Comparison of ENCODE assay signal across 8 mouse cellular contexts in genomic region chr4:155891011-155891471, GRCm38 (mm10). TPM values are rescaled to one million over a fixed set of nuclear protein-coding genes. Genes with fewer than 3 reads are reported as not detected.
DNase-seq lines count a peak whose midpoint lies in the region; ATAC-seq and TF ChIP-seq lines count a peak whose summit lies in the region.

No protein-coding gene starts in this region.

- under 1% methylated on average over 30 of the region's 34 CpGs for WGBS in heart, embryonic 13.5 days
- WGBS in forebrain, postnatal 0 days: 3% methylated on average over 34 of the region's 34 CpGs
- under 1% methylated on average over 34 of the region's 34 CpGs for WGBS in liver, embryonic 11.5 days
- WGBS in stomach, embryonic 16.5 days: under 1% methylated on average over 34 of the region's 34 CpGs

- peak overlapping the region; percentile 91 for H3K4me2 ChIP-seq in heart, embryonic 13.5 days
- peak overlapping the region; percentile 97 for H3K4me2 ChIP-seq in forebrain, postnatal 0 days (ENCODE audit: low read depth)
- H3K4me2 ChIP-seq in liver, embryonic 11.5 days: peak overlapping the region; percentile 99
- H3K4me2 ChIP-seq in stomach, embryonic 16.5 days (ENCODE audit: low read depth, low read length): peak overlapping the region; percentile 96

- ATAC-seq in heart, embryonic 13.5 days (ENCODE audit: extremely low read depth, insufficient number of reproducible peaks, low FRiP score, low TSS enrichment): no peak
- no peak for ATAC-seq in forebrain, postnatal 0 days
- ATAC-seq in liver, embryonic 11.5 days (replicated peaks; ENCODE audit: low FRiP score): no peak
- ATAC-seq in stomach, embryonic 16.5 days (ENCODE audit: insufficient read depth, low FRiP score): no peak

- H3K4me3 ChIP-seq in heart, embryonic 13.5 days: peak overlapping the region; percentile 92
- H3K4me3 ChIP-seq in ES-E14 (ENCODE audit: insufficient read depth in 1 of 2, low read depth in 1 of 2, low read length in 2 of 2, poor library complexity in 1 of 2, severe bottlenecking in 1 of 2): peak overlapping the region; percentile 89 to 90
- peak overlapping the region; percentile 92 for H3K4me3 ChIP-seq in forebrain, postnatal 0 days (ENCODE audit: low read depth, low read length)
- H3K4me3 ChIP-seq in liver, embryonic 11.5 days (ENCODE audit: low read depth, low read length): peak overlapping the region; percentile 96
- H3K4me3 ChIP-seq in stomach, embryonic 16.5 days (replicated peaks; ENCODE audit: low read length): peak overlapping the region; percentile 91

- no peaks in the 10 kb centered on the region for H3K27me3 ChIP-seq in heart, embryonic 13.5 days (replicated peaks)
- no peaks in the 10 kb centered on the region for H3K27me3 ChIP-seq in forebrain, postnatal 0 days (ENCODE audit: insufficient read depth, low read length)
- no peaks in the 10 kb centered on the region for H3K27me3 ChIP-seq in liver, embryonic 11.5 days (replicated peaks; ENCODE audit: control insufficient read depth, insufficient read depth, low read length)
- H3K27me3 ChIP-seq in stomach, embryonic 16.5 days (ENCODE audit: control insufficient read depth, insufficient read depth, low read length): no peaks in the 10 kb centered on the region

- DNase-seq in heart, postnatal 4 days: no peak
- no peak for DNase-seq in ES-E14 (ENCODE audit: low read depth, low spot score)
- no peak for DNase-seq in forebrain, postnatal 0 days
- DNase-seq in liver, embryonic 11.5 days (ENCODE audit: low spot score): peak; percentile 52
- DNase-seq in thymus, postnatal 25 days: no peak
- DNase-seq in layer of hippocampus, adult 11-12 months (ENCODE audit: low spot score): no peak

- peaks cover 45% of the 10 kb centered on the region for H3K4me1 ChIP-seq in heart, embryonic 13.5 days
- H3K4me1 ChIP-seq in ES-E14 (ENCODE audit: control insufficient read depth in 2 of 2, insufficient read depth in 2 of 2, low read length in 2 of 2, poor library complexity in 1 of 2): peaks cover 12 to 17% of the 10 kb centered on the region in 2 experiments
- H3K4me1 ChIP-seq in forebrain, postnatal 0 days (ENCODE audit: insufficient read depth): peaks cover 32% of the 10 kb centered on the region
- H3K4me1 ChIP-seq in liver, embryonic 11.5 days (replicated peaks; ENCODE audit: control insufficient read depth, insufficient read depth, low read length): peaks cover 34% of the 10 kb centered on the region
- H3K4me1 ChIP-seq in stomach, embryonic 16.5 days (ENCODE audit: control insufficient read depth, insufficient read depth, low read length): peaks cover 34% of the 10 kb centered on the region

- H3K27ac ChIP-seq in heart, embryonic 13.5 days (replicated peaks): no peak overlapping the region
- H3K27ac ChIP-seq in ES-E14 (ENCODE audit: insufficient read depth, low read depth, low read length, poor library complexity, severe bottlenecking): peak overlapping the region; percentile 22; the same call in 1 of the 2 replicates
- H3K27ac ChIP-seq in forebrain, postnatal 0 days (ENCODE audit: low read depth, low read length): peak overlapping the region; percentile 100; the same call in 1 of the 2 replicates
- H3K27ac ChIP-seq in liver, embryonic 11.5 days (ENCODE audit: low read depth, low read length): no peak overlapping the region; the same call in 1 of the 2 replicates
- 0 out of 2 replicates have a peak overlapping the region, but pooled peaks have one; percentile 98 for H3K27ac ChIP-seq in stomach, embryonic 16.5 days (ENCODE audit: low read length)

- no peaks in the 10 kb centered on the region for H3K9me3 ChIP-seq in heart, embryonic 13.5 days
- H3K9me3 ChIP-seq in ES-E14 (ENCODE audit: control insufficient read depth, insufficient read depth, low read depth, low read length): no peaks in the 10 kb centered on the region
- H3K9me3 ChIP-seq in forebrain, postnatal 0 days (ENCODE audit: low read length): no peaks in the 10 kb centered on the region
- no peaks in the 10 kb centered on the region for H3K9me3 ChIP-seq in liver, embryonic 11.5 days (ENCODE audit: control insufficient read depth, low read length)
- no peaks in the 10 kb centered on the region for H3K9me3 ChIP-seq in stomach, embryonic 16.5 days (replicated peaks; ENCODE audit: control insufficient read depth, low read length)

- peaks cover 44% of the 10 kb centered on the region for H3K36me3 ChIP-seq in heart, embryonic 13.5 days
- peaks cover 34% of the 10 kb centered on the region for H3K36me3 ChIP-seq in ES-E14 (ENCODE audit: control insufficient read depth, insufficient read depth, low read length, poor library complexity, severe bottlenecking)
- H3K36me3 ChIP-seq in forebrain, postnatal 0 days (ENCODE audit: insufficient read depth): peaks cover 44% of the 10 kb centered on the region
- H3K36me3 ChIP-seq in liver, embryonic 11.5 days (ENCODE audit: control insufficient read depth, insufficient read depth, low read length): peaks cover 23% of the 10 kb centered on the region
- H3K36me3 ChIP-seq in stomach, embryonic 16.5 days (ENCODE audit: control insufficient read depth, insufficient read depth, low read length): 0 out of 2 replicates have a peak, but pooled peaks cover 8% of the 10 kb centered on the region

- no peak for TF ChIP-seq CTCF in forebrain, postnatal 0 days (IDR thresholded peaks at IDR 0.05; ENCODE audit: low read depth)

- peak overlapping the region; percentile 93 for H3K9ac ChIP-seq in heart, embryonic 13.5 days
- H3K9ac ChIP-seq in ES-E14 (ENCODE audit: insufficient read depth, low read depth, low read length, poor library complexity, severe bottlenecking): peak overlapping the region; percentile 80
- peak overlapping the region; percentile 98 for H3K9ac ChIP-seq in forebrain, postnatal 0 days
- peak overlapping the region; percentile 95 for H3K9ac ChIP-seq in liver, embryonic 11.5 days (ENCODE audit: low read depth, low read length)
- H3K9ac ChIP-seq in stomach, embryonic 16.5 days (ENCODE audit: low read length): peak overlapping the region; percentile 85

- in situ Hi-C loops in ES-E14 (cut with MboI; ENCODE audit: low sequenced_read_pairs in 2 of 2, unreplicated experiment in 2 of 2): no loop called here

TF ChIP-seq in ES-E14, 5 proteins besides CTCF, POLR2A, EP300 and RAD21:
- TF ChIP-seq ZC3H11A (IDR thresholded peaks at IDR 0.05; ENCODE audit: borderline replicate concordance, low read depth, low read length): no peak
- TF ChIP-seq ZNF384 (IDR thresholded peaks at IDR 0.05; ENCODE audit: low read depth, low read length): no peak
- no peak for TF ChIP-seq CHD2 (IDR thresholded peaks at IDR 0.05; ENCODE audit: low read depth, low read length)
- no peak for TF ChIP-seq MAFK (IDR thresholded peaks at IDR 0.05; ENCODE audit: insufficient read depth, low read depth, low read length)
- TF ChIP-seq HCFC1 (IDR thresholded peaks at IDR 0.05; ENCODE audit: borderline replicate concordance, insufficient read depth, low read length): no peak
TF ChIP-seq in ES-E14: peak in this region for 0.

RNA-seq across cellular contexts. Expression of gene Pusl1, which starts 0.5 kb away (rescaled TPM):
- 32.5 and 33.1 TPM in 2 replicates for polyA plus RNA-seq in heart, embryonic 13.5 days (2015; fragmentation: Nextera tagmentation; extraction: Ambion mirVana)
- total RNA-seq in heart, postnatal 4 days (2021): 10 to 100 TPM; 18.3 to 23.1 TPM
- 62.2 and 104 TPM in 2 replicates for total RNA-seq in ES-E14 (2012; rRNA removed)
- 65.4 and 69.5 TPM in 2 replicates for total RNA-seq in forebrain, postnatal 0 days (2014; rRNA removed)
- polyA plus RNA-seq in forebrain, postnatal 0 days (2015; fragmentation: Nextera tagmentation; extraction: Ambion mirVana): 56.5 and 59.0 TPM in 2 replicates
- 48.5 and 49.1 TPM in 2 replicates for polyA plus RNA-seq in liver, embryonic 11.5 days (2014; fragmentation: Nextera tagmentation; extraction: Ambion mirVana)
- polyA plus RNA-seq in stomach, embryonic 16.5 days (2015; fragmentation: Nextera tagmentation; extraction: Ambion mirVana): 51.2 and 54.1 TPM in 2 replicates

RNA-seq across cellular contexts. Expression of gene Acap3, which starts 0.6 kb away (rescaled TPM):
- 8.8 and 10.4 TPM in 2 replicates for polyA plus RNA-seq in heart, embryonic 13.5 days (2015; fragmentation: Nextera tagmentation; extraction: Ambion mirVana)
- 10 to 100 TPM; 16.9 to 21.4 TPM for total RNA-seq in heart, postnatal 4 days (2021)
- total RNA-seq in ES-E14 (2012; rRNA removed): 17.1 and 32.0 TPM in 2 replicates
- total RNA-seq in forebrain, postnatal 0 days (2014; rRNA removed): 116 and 147 TPM in 2 replicates
- 84.2 and 95.3 TPM in 2 replicates for polyA plus RNA-seq in forebrain, postnatal 0 days (2015; fragmentation: Nextera tagmentation; extraction: Ambion mirVana)
- 16.1 and 17.9 TPM in 2 replicates for polyA plus RNA-seq in liver, embryonic 11.5 days (2014; fragmentation: Nextera tagmentation; extraction: Ambion mirVana)
- 18.0 and 24.0 TPM in 2 replicates for polyA plus RNA-seq in stomach, embryonic 16.5 days (2015; fragmentation: Nextera tagmentation; extraction: Ambion mirVana)

RNA-seq across cellular contexts. Expression of gene Ints11, which starts 21.7 kb away (rescaled TPM):
- 36.0 and 36.4 TPM in 2 replicates for polyA plus RNA-seq in heart, embryonic 13.5 days (2015; fragmentation: Nextera tagmentation; extraction: Ambion mirVana)
- total RNA-seq in heart, postnatal 4 days (2021): 10 to 100 TPM; 16.0 to 19.2 TPM
- total RNA-seq in ES-E14 (2012; rRNA removed): 106 and 119 TPM in 2 replicates
- 47.7 and 63.8 TPM in 2 replicates for total RNA-seq in forebrain, postnatal 0 days (2014; rRNA removed)
- 58.8 and 59.8 TPM in 2 replicates for polyA plus RNA-seq in forebrain, postnatal 0 days (2015; fragmentation: Nextera tagmentation; extraction: Ambion mirVana)
- 79.3 and 86.8 TPM in 2 replicates for polyA plus RNA-seq in liver, embryonic 11.5 days (2014; fragmentation: Nextera tagmentation; extraction: Ambion mirVana)
- polyA plus RNA-seq in stomach, embryonic 16.5 days (2015; fragmentation: Nextera tagmentation; extraction: Ambion mirVana): 61.2 and 63.9 TPM in 2 replicates

RNA-seq across cellular contexts. Expression of gene Cptp, which starts 21.8 kb away (rescaled TPM):
- polyA plus RNA-seq in heart, embryonic 13.5 days (2015; fragmentation: Nextera tagmentation; extraction: Ambion mirVana): 9.1 and 9.8 TPM in 2 replicates
- 10 to 100 TPM in 1 of 2 experiments, 1 to 10 TPM in 1; 6.6 to 11.2 TPM for total RNA-seq in heart, postnatal 4 days (2021)
- total RNA-seq in ES-E14 (2012; rRNA removed): 9.7 and 10.1 TPM in 2 replicates
- total RNA-seq in forebrain, postnatal 0 days (2014; rRNA removed): 12.7 and 19.8 TPM in 2 replicates
- polyA plus RNA-seq in forebrain, postnatal 0 days (2015; fragmentation: Nextera tagmentation; extraction: Ambion mirVana): 18.7 and 22.8 TPM in 2 replicates
- polyA plus RNA-seq in liver, embryonic 11.5 days (2014; fragmentation: Nextera tagmentation; extraction: Ambion mirVana): 16.4 and 16.9 TPM in 2 replicates
- polyA plus RNA-seq in stomach, embryonic 16.5 days (2015; fragmentation: Nextera tagmentation; extraction: Ambion mirVana): 19.4 and 23.0 TPM in 2 replicates

RNA-seq across cellular contexts. Expression of gene Tas1r3, which starts 27.9 kb away (rescaled TPM):
- polyA plus RNA-seq in heart, embryonic 13.5 days (2015; fragmentation: Nextera tagmentation; extraction: Ambion mirVana): 0.09 and 0.11 TPM in 2 replicates
- total RNA-seq in heart, postnatal 4 days (2021): under 1 TPM; 0.14 to 0.20 TPM
- total RNA-seq in ES-E14 (2012; rRNA removed): 0.40 and 0.58 TPM in 2 replicates
- total RNA-seq in forebrain, postnatal 0 days (2014; rRNA removed): 0.54 and 0.67 TPM in 2 replicates
- 0.14 and 0.22 TPM in 2 replicates for polyA plus RNA-seq in forebrain, postnatal 0 days (2015; fragmentation: Nextera tagmentation; extraction: Ambion mirVana)
- 0.22 and 0.26 TPM in 2 replicates for polyA plus RNA-seq in liver, embryonic 11.5 days (2014; fragmentation: Nextera tagmentation; extraction: Ambion mirVana)
- polyA plus RNA-seq in stomach, embryonic 16.5 days (2015; fragmentation: Nextera tagmentation; extraction: Ambion mirVana): 0.32 and 0.35 TPM in 2 replicates

Comparison
In these comparisons a context has a peak if more than half of its experiments do, and no peak if none do; other contexts are left out.
1. H3K27ac ChIP-seq: peak in ES-E14 (single experiment), forebrain, postnatal 0 days (single experiment) and stomach, embryonic 16.5 days (single experiment); none in heart, embryonic 13.5 days (single experiment) and liver, embryonic 11.5 days (single experiment).
2. Peak in every context shown above with its lines, with median percentiles within 50 percentile points of each other: H3K4me2 ChIP-seq, H3K4me3 ChIP-seq and H3K9ac ChIP-seq.